Mouse (Mus musculus): ENCODE results near the gene Smim27. TPM values are rescaled to one million over a fixed set of nuclear protein-coding genes. Genes with fewer than 3 reads are reported as not detected.
"Not testable (repeated sequence)": the region's sequence is repeated elsewhere in the genome, so short reads cannot be mapped to it uniquely, and the experiment has no call there.

Smim27 gene
- polyA plus RNA-seq, 1 experiment from 2014 or later = 25.0 TPM

GRCm38 (mm10) chr4:40278880-40279275, 9.5 kb downstream of the Smim27 start:
- H3K4me1 ChIP-seq (replicated peaks; ENCODE audit: control insufficient read depth, insufficient read depth, low read length) = peaks cover 3% of the 10 kb centered on the region; the same call in 1 of the 2 replicates
- no peaks in the 10 kb centered on the region for H3K9me3 ChIP-seq (ENCODE audit: control insufficient read depth, low read length)
- H3K36me3 ChIP-seq (ENCODE audit: control insufficient read depth, insufficient read depth, low read length) = no peaks in the 10 kb centered on the region; the same call in 1 of the 2 replicates
- H3K27me3 ChIP-seq (replicated peaks; ENCODE audit: control insufficient read depth, insufficient read depth, low read length) = no peaks in the 10 kb centered on the region
- WGBS = under 1% methylated on average over 21 of the region's 21 CpGs
- DNase-seq (ENCODE audit: low spot score) = no peak
- H3K9ac ChIP-seq (ENCODE audit: low read depth, low read length) = peak overlapping the region; percentile 90
- peak; percentile 58 for ATAC-seq (replicated peaks; ENCODE audit: low FRiP score)
- H3K4me2 ChIP-seq = peak overlapping the region; percentile 78
- peak overlapping the region; percentile 96 for H3K4me3 ChIP-seq (ENCODE audit: low read depth, low read length)
- H3K27ac ChIP-seq (ENCODE audit: low read depth, low read length) = 0 out of 2 replicates have a peak overlapping the region, but pooled peaks have one; percentile 25

GRCm38 (mm10) chr4:40279276-40279900, 10.0 kb downstream of the Smim27 start, which contains the start of gene Ndufb6:
TSS of gene Ndufb6 (minus strand) at chr4:40279421.
- DNase-seq (ENCODE audit: low spot score) = peak; percentile 98
- peak within 1 kb of the TSS; percentile 90 for H3K9ac ChIP-seq (ENCODE audit: low read depth, low read length)
- ATAC-seq (replicated peaks; ENCODE audit: low FRiP score) = peak; percentile 95
- peaks cover 3% of the 10 kb centered on the region; the same call in 1 of the 2 replicates for H3K4me1 ChIP-seq (replicated peaks; ENCODE audit: control insufficient read depth, insufficient read depth, low read length)
- no peaks in the 10 kb centered on the region for H3K27me3 ChIP-seq (replicated peaks; ENCODE audit: control insufficient read depth, insufficient read depth, low read length)
- peak within 1 kb of the TSS; percentile 78 for H3K4me2 ChIP-seq
- WGBS = under 1% methylated on average over 36 of the region's 36 CpGs
- peak within 1 kb of the TSS; percentile 81 for H3K27ac ChIP-seq (ENCODE audit: low read depth, low read length)
- peak within 1 kb of the TSS; percentile 96 for H3K4me3 ChIP-seq (ENCODE audit: low read depth, low read length)
- H3K9me3 ChIP-seq (ENCODE audit: control insufficient read depth, low read length) = no peaks in the 10 kb centered on the region
- H3K36me3 ChIP-seq (ENCODE audit: control insufficient read depth, insufficient read depth, low read length) = no peaks in the 10 kb centered on the region; the same call in 1 of the 2 replicates

DNA sequence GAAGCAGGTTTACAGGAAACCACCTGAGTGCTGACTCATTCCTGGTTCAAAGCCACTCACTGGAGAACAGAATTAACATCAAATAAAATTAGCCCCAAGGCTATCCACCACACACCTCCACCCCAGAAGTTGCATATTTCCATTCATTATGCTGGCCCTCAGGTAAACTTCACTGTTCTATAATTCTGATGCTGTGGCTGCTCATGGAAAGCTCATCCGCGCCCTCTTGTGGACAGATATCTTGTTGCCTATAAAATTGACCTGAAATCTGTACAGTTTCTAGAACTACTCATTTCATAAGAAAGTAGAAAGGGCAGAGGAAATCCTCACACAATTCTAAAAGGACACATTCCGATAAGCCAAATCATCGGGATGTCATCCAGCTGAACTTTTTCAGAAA, 16.2 kb downstream of the Smim27 start:
- no peak overlapping the region for H3K27ac ChIP-seq (ENCODE audit: low read depth, low read length)
- H3K9ac ChIP-seq (ENCODE audit: low read depth, low read length) = no peak overlapping the region
- 16% methylated on average over 4 of the region's 4 CpGs for WGBS
- no peak overlapping the region for H3K4me2 ChIP-seq
- no peaks in the 10 kb centered on the region for H3K4me1 ChIP-seq (replicated peaks; ENCODE audit: control insufficient read depth, insufficient read depth, low read length)
- ATAC-seq (replicated peaks; ENCODE audit: low FRiP score) (no peak), DNase-seq (ENCODE audit: low spot score) (no peak)
- no peak overlapping the region for H3K4me3 ChIP-seq (ENCODE audit: low read depth, low read length)
- peaks cover 2% of the 10 kb centered on the region for H3K9me3 ChIP-seq (ENCODE audit: control insufficient read depth, low read length)
- no peaks in the 10 kb centered on the region for H3K27me3 ChIP-seq (replicated peaks; ENCODE audit: control insufficient read depth, insufficient read depth, low read length)
- H3K36me3 ChIP-seq (ENCODE audit: control insufficient read depth, insufficient read depth, low read length) = no peaks in the 10 kb centered on the region

- DNase-seq (ENCODE audit: low spot score) (no peak), ATAC-seq (replicated peaks; ENCODE audit: low FRiP score) (no peak)
- no peak overlapping the region for H3K4me3 ChIP-seq (ENCODE audit: low read depth, low read length)
- H3K9ac ChIP-seq (ENCODE audit: low read depth, low read length) = no peak overlapping the region
- H3K9me3 ChIP-seq (ENCODE audit: control insufficient read depth, low read length) = peaks cover 4% of the 10 kb centered on the region
- 60% methylated on average over 6 of the region's 6 CpGs for WGBS
- H3K27me3 ChIP-seq (replicated peaks; ENCODE audit: control insufficient read depth, insufficient read depth, low read length) = no peaks in the 10 kb centered on the region
- no peaks in the 10 kb centered on the region for H3K36me3 ChIP-seq (ENCODE audit: control insufficient read depth, insufficient read depth, low read length)
- no peak overlapping the region for H3K27ac ChIP-seq (ENCODE audit: low read depth, low read length)
- H3K4me1 ChIP-seq (replicated peaks; ENCODE audit: control insufficient read depth, insufficient read depth, low read length) = no peaks in the 10 kb centered on the region
- H3K4me2 ChIP-seq = no peak overlapping the region
Measured at GRCm38 (mm10) chr4:40287415-40287814, 18.0 kb downstream of the Smim27 start.

DNA sequence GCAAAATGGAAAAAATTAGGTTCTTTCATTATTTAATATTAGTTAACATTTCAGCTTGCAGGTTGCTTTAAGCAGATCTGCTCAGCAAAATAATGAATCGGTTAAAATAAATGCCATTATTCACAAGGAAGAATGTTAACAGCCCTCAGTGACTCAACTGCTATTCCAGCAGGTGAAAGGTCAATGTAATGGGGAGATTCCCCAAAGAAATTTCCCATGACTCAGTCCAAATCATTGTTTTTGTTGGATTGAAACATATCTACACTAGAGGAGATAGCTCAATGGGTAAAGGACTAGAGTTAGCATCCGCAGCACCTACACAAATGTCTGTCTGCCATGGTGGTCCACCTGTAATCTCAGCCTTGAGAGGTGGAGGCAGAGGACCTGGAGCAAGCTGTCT, 19.7 kb downstream of the Smim27 start:
- WGBS = 85% methylated on average over 2 of the region's 2 CpGs
- H3K27me3 ChIP-seq (replicated peaks; ENCODE audit: control insufficient read depth, insufficient read depth, low read length) = no peaks in the 10 kb centered on the region
- H3K4me3 ChIP-seq (ENCODE audit: low read depth, low read length) = no peak overlapping the region
- DNase-seq (ENCODE audit: low spot score) (no peak), ATAC-seq (replicated peaks; ENCODE audit: low FRiP score) (no peak)
- no peak overlapping the region for H3K4me2 ChIP-seq
- H3K27ac ChIP-seq (ENCODE audit: low read depth, low read length) = no peak overlapping the region
- no peaks in the 10 kb centered on the region for H3K4me1 ChIP-seq (replicated peaks; ENCODE audit: control insufficient read depth, insufficient read depth, low read length)
- peaks cover 4% of the 10 kb centered on the region for H3K9me3 ChIP-seq (ENCODE audit: control insufficient read depth, low read length)
- H3K9ac ChIP-seq (ENCODE audit: low read depth, low read length) = no peak overlapping the region
- H3K36me3 ChIP-seq (ENCODE audit: control insufficient read depth, insufficient read depth, low read length) = no peaks in the 10 kb centered on the region

- not testable (repeated sequence) for H3K9ac ChIP-seq (ENCODE audit: low read depth, low read length); H3K9me3 ChIP-seq (ENCODE audit: control insufficient read depth, low read length); ATAC-seq (replicated peaks; ENCODE audit: low FRiP score); H3K27me3 ChIP-seq (replicated peaks; ENCODE audit: control insufficient read depth, insufficient read depth, low read length); H3K27ac ChIP-seq (ENCODE audit: low read depth, low read length); H3K4me2 ChIP-seq; H3K4me1 ChIP-seq (replicated peaks; ENCODE audit: control insufficient read depth, insufficient read depth, low read length); DNase-seq (ENCODE audit: low spot score); H3K36me3 ChIP-seq (ENCODE audit: control insufficient read depth, insufficient read depth, low read length); H3K4me3 ChIP-seq (ENCODE audit: low read depth, low read length)
- 88% methylated on average over 11 of the region's 11 CpGs for WGBS
Measured at GRCm38 (mm10) chr4:40291511-40291910, 22.1 kb downstream of the Smim27 start.

GRCm38 (mm10) chr4:40299169-40299568, 29.8 kb downstream of the Smim27 start:
- WGBS = 39% methylated on average over 5 of the region's 5 CpGs
- DNase-seq (ENCODE audit: low spot score) (no peak), ATAC-seq (replicated peaks; ENCODE audit: low FRiP score) (peak; percentile 39; the same call in 1 of the 2 replicates)
- H3K4me3 ChIP-seq (ENCODE audit: low read depth, low read length) = no peak overlapping the region
- H3K9ac ChIP-seq (ENCODE audit: low read depth, low read length) = no peak overlapping the region
- no peaks in the 10 kb centered on the region for H3K27me3 ChIP-seq (replicated peaks; ENCODE audit: control insufficient read depth, insufficient read depth, low read length)
- no peaks in the 10 kb centered on the region for H3K4me1 ChIP-seq (replicated peaks; ENCODE audit: control insufficient read depth, insufficient read depth, low read length)
- peaks cover 3% of the 10 kb centered on the region; the same call in 1 of the 2 replicates for H3K9me3 ChIP-seq (ENCODE audit: control insufficient read depth, low read length)
- no peak overlapping the region for H3K4me2 ChIP-seq
- no peak overlapping the region for H3K27ac ChIP-seq (ENCODE audit: low read depth, low read length)
- no peaks in the 10 kb centered on the region for H3K36me3 ChIP-seq (ENCODE audit: control insufficient read depth, insufficient read depth, low read length)

- peak; percentile 71 for DNase-seq (ENCODE audit: low spot score)
- no peaks in the 10 kb centered on the region for H3K36me3 ChIP-seq (ENCODE audit: control insufficient read depth, insufficient read depth, low read length)
- WGBS = 12% methylated on average over 16 of the region's 16 CpGs
- 0 out of 2 replicates have a peak, but pooled peaks cover 3% of the 10 kb centered on the region for H3K9me3 ChIP-seq (ENCODE audit: control insufficient read depth, low read length)
- no peak overlapping the region for H3K9ac ChIP-seq (ENCODE audit: low read depth, low read length)
- H3K4me2 ChIP-seq = peak overlapping the region; percentile 12
- H3K27ac ChIP-seq (ENCODE audit: low read depth, low read length) = no peak overlapping the region
- no peaks in the 10 kb centered on the region for H3K27me3 ChIP-seq (replicated peaks; ENCODE audit: control insufficient read depth, insufficient read depth, low read length)
- H3K4me3 ChIP-seq (ENCODE audit: low read depth, low read length) = no peak overlapping the region
- peak; percentile 75 for ATAC-seq (replicated peaks; ENCODE audit: low FRiP score)
- no peaks in the 10 kb centered on the region for H3K4me1 ChIP-seq (replicated peaks; ENCODE audit: control insufficient read depth, insufficient read depth, low read length)
Measured at GRCm38 (mm10) chr4:40301076-40301789, 31.9 kb downstream of the Smim27 start.

Data from liver, embryonic 11.5 days (tissue).